Mouse (Mus musculus) ES-Bruce4 (cell line): ENCODE measurements around the gene Sox2.

Experiments used
- CTCF ChIP-seq: IDR thresholded peaks from one replicate; pipeline ENCODE4 v1.8.1; 2011; ENCODE audit warnings: low read depth, low read length
- EP300 ChIP-seq: IDR thresholded peaks from 2 replicates; pipeline ENCODE4 v1.6.1; 2011; ENCODE audit warnings: low read depth, low read length; ENCODE audit not compliant: insufficient read depth
- POLR2A ChIP-seq: IDR thresholded peaks from one replicate; pipeline ENCODE4 v1.8.1; 2011; ENCODE audit warnings: low read length; ENCODE audit not compliant: insufficient read depth

GRCm38 (mm10) chr3:34691703-34692393, 41.6 kb downstream of the Sox2 start:
- TF ChIP-seq CTCF, result no peak
- TF ChIP-seq POLR2A, result no peak
- no peak for TF ChIP-seq EP300
